ENCODE assay signal across 16 mouse cellular contexts in genomic region chr3:144289489-144289888, GRCm38 (mm10).
A peak's percentile ranks its signal among the peaks of the same experiment; 100 is the strongest.
DNase-seq lines count a peak whose midpoint lies in the region; ATAC-seq and TF ChIP-seq lines count a peak whose summit lies in the region.
"Had no signal": no experiment of that assay in that cellular context is flagged by ENCODE, and none has a peak within 500 bp of the region (broad histone marks: within the 10 kb centered on the region; RNA-seq: fewer than 3 reads in every experiment).

No protein-coding gene starts in this region.

- H3K27ac ChIP-seq in forebrain, embryonic 15.5 days (replicated peaks): no peak overlapping the region
- H3K27ac ChIP-seq in forebrain, embryonic 11.5 days (ENCODE audit: low read depth, low read length): no peak overlapping the region
- H3K27ac ChIP-seq in midbrain, postnatal 0 days (ENCODE audit: low read depth, low read length): no peak overlapping the region
- no peak overlapping the region for H3K27ac ChIP-seq in midbrain, embryonic 13.5 days
- H3K27ac ChIP-seq in kidney, embryonic 16.5 days (ENCODE audit: low read length): no peak overlapping the region
- H3K27ac ChIP-seq: stomach, embryonic 15.5 days had no signal

- no peaks in the 10 kb centered on the region for H3K4me1 ChIP-seq in forebrain, embryonic 15.5 days
- H3K4me1 ChIP-seq in forebrain, embryonic 11.5 days (replicated peaks; ENCODE audit: control insufficient read depth, insufficient read depth, low read length): no peaks in the 10 kb centered on the region
- H3K4me1 ChIP-seq in midbrain, postnatal 0 days (ENCODE audit: insufficient read depth, low read length): no peaks in the 10 kb centered on the region
- no peaks in the 10 kb centered on the region for H3K4me1 ChIP-seq in midbrain, embryonic 13.5 days (replicated peaks)
- no peaks in the 10 kb centered on the region for H3K4me1 ChIP-seq in kidney, embryonic 16.5 days (ENCODE audit: insufficient read depth, low read length)
- H3K4me1 ChIP-seq: stomach, embryonic 15.5 days had no signal

- 62% methylated on average over 3 of the region's 3 CpGs for WGBS in forebrain, embryonic 15.5 days
- WGBS in forebrain, embryonic 11.5 days: 76% methylated on average over 3 of the region's 3 CpGs
- WGBS in midbrain, postnatal 0 days: 82% methylated on average over 3 of the region's 3 CpGs
- WGBS in midbrain, embryonic 13.5 days: 76% methylated on average over 3 of the region's 3 CpGs
- WGBS in kidney, embryonic 16.5 days: 70% methylated on average over 3 of the region's 3 CpGs

- H3K36me3 ChIP-seq in forebrain, embryonic 15.5 days: no peaks in the 10 kb centered on the region
- no peaks in the 10 kb centered on the region for H3K36me3 ChIP-seq in forebrain, embryonic 11.5 days (ENCODE audit: control insufficient read depth, insufficient read depth, low read length)
- no peaks in the 10 kb centered on the region for H3K36me3 ChIP-seq in midbrain, postnatal 0 days (ENCODE audit: insufficient read depth, low read length)
- H3K36me3 ChIP-seq in midbrain, embryonic 13.5 days: no peaks in the 10 kb centered on the region
- no peaks in the 10 kb centered on the region for H3K36me3 ChIP-seq in kidney, embryonic 16.5 days (ENCODE audit: insufficient read depth, low read length)
- H3K36me3 ChIP-seq: stomach, embryonic 15.5 days had no signal

- H3K27me3 ChIP-seq in forebrain, embryonic 15.5 days: no peaks in the 10 kb centered on the region
- H3K27me3 ChIP-seq in forebrain, embryonic 11.5 days (ENCODE audit: control insufficient read depth, insufficient read depth, low read length): no peaks in the 10 kb centered on the region
- H3K27me3 ChIP-seq in midbrain, postnatal 0 days (ENCODE audit: insufficient read depth, low read length): no peaks in the 10 kb centered on the region
- H3K27me3 ChIP-seq in midbrain, embryonic 13.5 days: no peaks in the 10 kb centered on the region
- H3K27me3 ChIP-seq in kidney, embryonic 16.5 days (ENCODE audit: insufficient read depth, low read length): no peaks in the 10 kb centered on the region
- H3K27me3 ChIP-seq: Patski; stomach, embryonic 15.5 days had no signal

- no peak overlapping the region for H3K4me2 ChIP-seq in forebrain, embryonic 15.5 days (replicated peaks)
- H3K4me2 ChIP-seq in forebrain, embryonic 11.5 days (ENCODE audit: low read depth, low read length, severe bottlenecking): no peak overlapping the region
- no peak overlapping the region for H3K4me2 ChIP-seq in midbrain, postnatal 0 days (ENCODE audit: low read depth, low read length, poor library complexity, severe bottlenecking)
- H3K4me2 ChIP-seq in midbrain, embryonic 13.5 days (replicated peaks): no peak overlapping the region
- no peak overlapping the region for H3K4me2 ChIP-seq in kidney, embryonic 16.5 days (replicated peaks; ENCODE audit: low read depth, low read length)
- H3K4me2 ChIP-seq: stomach, embryonic 15.5 days had no signal

- H3K4me3 ChIP-seq in forebrain, embryonic 15.5 days: no peak overlapping the region
- H3K4me3 ChIP-seq in forebrain, embryonic 11.5 days (ENCODE audit: low read depth, low read length): no peak overlapping the region
- no peak overlapping the region for H3K4me3 ChIP-seq in midbrain, postnatal 0 days (ENCODE audit: low read depth, low read length)
- H3K4me3 ChIP-seq in midbrain, embryonic 13.5 days (replicated peaks): no peak overlapping the region
- no peak overlapping the region for H3K4me3 ChIP-seq in kidney, embryonic 16.5 days (ENCODE audit: low read length)
- H3K4me3 ChIP-seq: stomach, embryonic 15.5 days had no signal

- no peak overlapping the region for H3K9ac ChIP-seq in forebrain, embryonic 15.5 days (replicated peaks)
- no peak overlapping the region for H3K9ac ChIP-seq in forebrain, embryonic 11.5 days (ENCODE audit: low read length)
- H3K9ac ChIP-seq in midbrain, postnatal 0 days (replicated peaks; ENCODE audit: low read length, poor library complexity, severe bottlenecking): no peak overlapping the region
- no peak overlapping the region for H3K9ac ChIP-seq in midbrain, embryonic 13.5 days (replicated peaks)
- no peak overlapping the region for H3K9ac ChIP-seq in kidney, embryonic 16.5 days (replicated peaks; ENCODE audit: low read length)
- H3K9ac ChIP-seq: stomach, embryonic 15.5 days had no signal

- peak; percentile 38 for TF ChIP-seq CTCF in midbrain, postnatal 0 days (IDR thresholded peaks at IDR 0.05)

- no peaks in the 10 kb centered on the region for H3K9me3 ChIP-seq in forebrain, embryonic 15.5 days
- H3K9me3 ChIP-seq in forebrain, embryonic 11.5 days (ENCODE audit: control insufficient read depth, low read length): no peaks in the 10 kb centered on the region
- no peaks in the 10 kb centered on the region for H3K9me3 ChIP-seq in midbrain, postnatal 0 days (ENCODE audit: low read length)
- no peaks in the 10 kb centered on the region for H3K9me3 ChIP-seq in midbrain, embryonic 13.5 days
- H3K9me3 ChIP-seq in kidney, embryonic 16.5 days (ENCODE audit: low read length): no peaks in the 10 kb centered on the region
- H3K9me3 ChIP-seq: stomach, embryonic 15.5 days had no signal

- no peak for DNase-seq in forebrain, embryonic 11.5 days (ENCODE audit: low spot score)
- peak; percentile 35 for DNase-seq in midbrain, postnatal 0 days (ENCODE audit: low spot score)
- DNase-seq in layer of hippocampus, adult 9-11 months: peak; percentile 50
- DNase-seq in right cerebral cortex, postnatal 36 days (ENCODE audit: low spot score in 2 of 2): peak; percentile 6 to 9
- DNase-seq: adrenal gland, adult 2 months; heart, postnatal 36 days; kidney, adult 8-10 months; lung, postnatal 10 days; midbrain, embryonic 14.5 days had no signal

- ATAC-seq in forebrain, embryonic 15.5 days (replicated peaks): peak; percentile 80
- ATAC-seq in forebrain, embryonic 11.5 days (replicated peaks; ENCODE audit: low FRiP score): no peak
- peak; percentile 47; the same call in 1 of the 2 replicates for ATAC-seq in midbrain, postnatal 0 days (ENCODE audit: low FRiP score)
- no peak for ATAC-seq in midbrain, embryonic 13.5 days
- no peak for ATAC-seq in kidney, embryonic 16.5 days (ENCODE audit: low FRiP score, low TSS enrichment)
- ATAC-seq in monocyte, adult 5-6 weeks (replicated peaks; ENCODE audit: insufficient number of reproducible peaks, low FRiP score, low TSS enrichment, poor library complexity, severe bottlenecking): no peak
- ATAC-seq: CD4-positive, CD25-positive, alpha-beta regulatory T cell, adult 4 months; Patski had no signal

Comparison
In these comparisons a context has a peak if more than half of its experiments do, and no peak if none do; other contexts are left out.
1. ATAC-seq: peak in forebrain, embryonic 15.5 days (single experiment) and midbrain, postnatal 0 days (single experiment); none in forebrain, embryonic 11.5 days (single experiment), midbrain, embryonic 13.5 days (single experiment), kidney, embryonic 16.5 days (single experiment) and monocyte, adult 5-6 weeks (single experiment).